Mouse (Mus musculus) thymus, postnatal 25 days (tissue): ENCODE measurements around the gene Spire2.
A peak's percentile ranks its signal among the peaks of the same experiment; 100 is the strongest.

Source experiments
- DNase-seq: peaks from one replicate; pipeline ENCODE4 v3.0.0; 2022

Gene Spire2

DNA sequence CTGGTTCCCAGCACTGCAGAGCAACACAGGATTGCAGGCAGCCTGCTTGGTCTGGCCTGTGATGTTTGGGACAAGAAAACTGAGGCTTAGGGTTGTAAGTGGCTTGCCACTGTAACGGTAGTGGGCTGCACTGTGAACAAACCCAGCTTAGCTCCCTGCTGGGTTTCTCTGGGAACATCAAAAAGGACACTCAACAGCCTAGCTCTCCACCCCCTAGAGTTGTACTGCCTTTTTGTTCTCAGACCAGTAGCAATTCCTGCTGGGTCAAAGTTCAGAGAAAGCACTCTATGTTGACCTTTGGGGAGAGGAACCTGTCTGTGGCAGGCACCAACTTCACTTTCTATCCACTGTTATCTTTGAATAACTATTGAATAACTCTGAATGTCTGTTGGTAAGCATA lies 2.0 kb downstream of the Spire2 start:
- DNase-seq: no peak

DNA sequence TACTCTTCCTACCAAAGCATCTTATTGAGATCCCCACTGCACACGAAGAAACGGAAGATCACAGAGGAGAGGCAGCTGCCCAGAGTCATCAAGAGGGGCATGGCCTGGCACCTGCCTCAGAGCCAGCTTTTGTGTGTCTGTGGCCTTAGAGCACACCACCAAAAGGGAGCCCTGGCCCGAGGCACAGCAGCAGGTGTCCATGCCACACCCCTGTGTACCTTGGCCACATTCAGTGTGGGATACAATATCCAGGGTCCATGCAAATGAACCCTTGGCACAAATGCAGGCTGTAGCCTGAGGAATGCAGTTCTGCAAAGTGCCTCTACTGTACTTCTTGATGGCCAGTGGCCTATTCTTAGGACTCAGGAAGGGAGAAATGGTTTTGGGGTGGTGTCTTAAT lies 5.0 kb downstream of the Spire2 start:
- no peak for DNase-seq

DNA sequence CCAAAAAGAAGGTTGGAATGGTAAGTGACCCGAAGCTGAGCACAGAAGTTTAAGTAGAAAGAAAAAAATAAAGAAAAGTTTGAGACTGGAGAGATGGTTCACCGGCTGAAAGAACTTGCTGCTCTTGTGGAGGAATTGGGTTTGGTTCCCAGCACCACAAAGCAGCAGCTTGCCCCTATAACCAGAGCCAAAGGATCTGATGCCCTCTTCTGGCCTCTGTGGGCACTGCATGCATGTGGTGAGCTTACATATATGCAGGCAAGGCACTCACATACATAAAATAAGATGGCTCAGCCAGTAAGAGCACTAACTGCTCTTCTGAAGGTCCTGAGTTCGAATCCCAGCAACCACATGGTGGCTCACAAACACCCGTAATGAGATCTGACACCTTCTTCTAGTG lies 7.6 kb downstream of the Spire2 start:
- DNase-seq: no peak

DNA sequence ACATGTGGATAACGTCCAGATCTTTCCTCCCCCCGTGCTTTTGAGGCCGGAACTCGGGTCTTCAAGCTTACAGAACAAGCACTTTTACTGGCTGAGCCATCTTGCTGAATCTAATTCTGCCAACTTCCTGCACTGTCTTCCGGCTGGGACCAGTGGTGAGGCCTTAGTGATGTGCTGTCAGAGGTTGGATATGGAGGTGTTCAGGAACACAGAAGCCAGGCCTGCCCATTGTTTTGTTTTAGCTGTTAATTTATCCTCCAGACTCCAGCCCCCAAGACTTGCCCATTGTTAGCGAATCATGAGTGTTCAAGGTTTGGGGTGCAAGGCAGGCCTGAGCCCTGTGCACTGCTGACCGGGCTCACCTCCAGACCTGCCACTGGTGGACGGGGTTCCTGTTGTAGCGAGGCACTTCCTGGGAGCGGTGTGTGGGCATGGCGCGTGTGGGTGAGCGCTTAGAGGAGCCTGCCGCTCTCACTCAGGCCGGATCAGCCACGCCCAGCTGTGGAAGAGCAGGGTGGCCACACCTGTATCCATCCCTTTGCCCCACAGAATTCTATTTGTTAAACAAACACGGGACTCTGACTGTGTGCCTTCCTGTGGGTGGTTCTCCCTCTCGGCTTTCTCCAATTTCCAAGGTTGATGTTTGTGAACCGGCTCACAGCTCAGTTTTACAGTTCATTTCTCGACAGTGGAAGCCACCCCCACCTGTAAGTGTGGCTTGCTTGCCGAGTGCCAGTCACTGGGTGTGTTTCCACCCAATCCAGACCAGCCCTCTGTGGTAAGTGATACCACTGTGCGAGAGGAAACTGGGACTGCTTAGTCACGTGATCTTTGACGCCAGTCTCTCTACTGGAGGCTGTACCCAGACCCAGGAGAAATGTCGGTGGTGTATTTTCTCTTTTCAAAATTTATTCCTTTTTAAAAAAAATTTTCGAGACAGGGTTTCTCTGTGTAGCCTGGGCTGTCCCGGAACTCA lies 8.8 kb downstream of the Spire2 start:
- DNase-seq: no peak

DNA sequence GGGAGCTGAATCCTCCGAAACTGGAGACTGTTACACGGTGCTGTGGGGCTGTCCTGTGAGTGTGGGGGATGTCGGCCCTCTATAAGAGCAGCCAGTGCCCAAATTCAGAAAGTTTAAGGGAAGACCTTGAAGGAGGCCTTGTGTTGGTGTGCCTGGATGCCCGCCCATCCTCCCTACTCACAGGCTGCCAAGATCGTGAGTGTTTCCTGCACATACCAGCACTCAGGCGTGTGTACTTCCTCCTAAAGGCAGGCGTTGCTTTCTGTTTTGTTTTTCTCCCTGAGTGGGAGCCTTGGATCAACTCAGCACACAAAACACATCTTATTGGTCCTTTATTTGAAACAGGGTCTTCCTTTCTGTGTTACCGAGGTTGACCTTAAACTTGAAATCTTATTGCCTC lies 9.7 kb downstream of the Spire2 start:
- no peak for DNase-seq

DNA sequence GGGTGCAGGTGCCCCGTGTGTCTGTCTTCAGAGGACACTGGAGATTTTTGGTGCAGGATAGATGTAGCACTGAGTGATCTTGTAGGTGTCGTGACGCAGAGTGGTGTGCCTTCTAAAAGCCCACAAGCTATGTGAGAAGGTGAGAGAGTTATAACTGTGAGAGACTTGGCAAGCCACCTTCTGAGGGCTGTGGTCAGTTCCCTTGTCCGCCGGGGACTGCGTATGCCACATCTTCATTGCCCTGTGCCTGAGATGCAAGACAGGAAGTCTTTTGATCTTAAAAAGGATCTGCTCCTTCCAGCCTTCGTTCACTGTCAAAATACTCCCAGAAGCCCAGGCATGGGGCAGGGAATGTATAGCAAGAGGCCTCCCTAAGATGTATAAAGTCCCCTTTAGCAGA lies 10.4 kb downstream of the Spire2 start:
- DNase-seq: no peak

DNA sequence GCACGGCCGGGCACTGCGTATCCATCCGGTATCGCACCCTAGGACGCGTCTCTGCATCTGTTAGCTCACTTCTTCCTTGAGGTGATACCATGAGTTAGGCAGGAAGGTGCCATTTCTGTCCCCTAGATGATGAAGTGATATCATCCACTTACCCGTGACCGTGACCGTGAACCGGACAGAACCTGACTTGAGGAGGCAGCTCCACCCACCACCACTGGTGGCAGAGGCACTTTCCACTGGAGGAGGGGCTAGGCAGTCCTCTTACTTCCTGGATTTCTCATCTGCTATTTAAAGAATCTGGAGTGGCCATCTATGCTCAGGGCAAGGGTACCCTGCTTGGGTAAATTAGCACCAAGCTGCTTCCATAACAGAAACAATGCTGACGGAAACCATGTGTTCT lies 10.9 kb downstream of the Spire2 start:
- no peak for DNase-seq

DNA sequence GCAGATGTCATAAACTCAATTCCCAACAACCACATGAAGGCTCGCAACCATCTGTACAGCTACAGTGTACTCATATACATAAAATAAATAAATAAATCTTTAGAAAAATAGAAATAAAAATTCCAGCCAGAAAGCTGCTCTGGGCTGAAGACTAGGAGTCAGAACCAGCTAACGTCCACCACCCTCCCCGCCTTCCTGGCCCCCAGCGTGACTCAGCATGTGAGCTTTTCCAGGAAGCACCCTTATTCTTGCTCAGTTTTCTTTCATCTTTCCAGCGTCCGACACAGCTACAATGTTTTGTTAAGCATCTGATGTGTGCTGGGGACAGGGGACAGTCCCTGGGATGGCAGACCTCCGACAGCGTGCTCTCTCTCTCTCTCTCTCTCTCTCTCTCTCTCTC lies 12.6 kb downstream of the Spire2 start:
- DNase-seq: no peak

DNA sequence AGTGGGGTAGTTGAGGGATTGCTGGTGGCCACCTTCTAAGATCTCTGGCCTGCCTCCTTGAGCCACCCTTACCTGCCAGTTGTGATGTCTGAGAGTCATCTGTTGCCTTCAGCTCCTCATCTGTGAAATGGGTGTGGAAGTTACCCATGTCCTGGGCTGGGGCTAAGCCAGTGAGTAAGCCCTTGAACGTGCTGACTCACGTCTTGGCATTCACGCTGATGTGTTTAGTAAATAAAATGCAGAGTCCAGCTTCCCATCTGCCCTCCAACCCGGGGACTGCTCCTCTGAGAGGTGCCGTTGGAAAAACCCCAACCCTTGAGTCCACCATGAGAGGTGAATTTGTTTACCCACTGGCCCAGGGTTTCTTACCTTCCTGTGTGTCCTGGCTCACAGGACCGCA lies 13.3 kb downstream of the Spire2 start:
- no peak for DNase-seq

DNA sequence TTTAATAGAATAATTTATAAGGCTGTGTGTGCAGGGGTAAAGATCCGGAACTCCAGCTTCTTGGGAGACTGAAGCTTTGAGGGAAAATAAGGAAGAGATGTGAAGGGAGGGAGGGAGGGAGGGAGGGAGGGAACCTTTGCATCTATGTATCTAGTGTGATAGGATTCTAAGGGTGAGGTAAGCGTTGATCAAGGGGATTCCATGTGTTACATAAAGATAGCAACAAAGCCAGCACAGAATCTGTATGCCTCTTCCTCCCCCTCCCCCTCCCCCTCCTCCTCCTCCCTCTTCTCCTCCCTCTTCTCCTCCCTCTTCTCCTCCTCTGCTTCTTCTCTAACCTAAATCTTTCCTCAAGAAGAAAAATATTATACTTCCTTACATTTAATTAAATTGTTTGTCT lies 14.8 kb downstream of the Spire2 start:
- DNase-seq: no peak

DNA sequence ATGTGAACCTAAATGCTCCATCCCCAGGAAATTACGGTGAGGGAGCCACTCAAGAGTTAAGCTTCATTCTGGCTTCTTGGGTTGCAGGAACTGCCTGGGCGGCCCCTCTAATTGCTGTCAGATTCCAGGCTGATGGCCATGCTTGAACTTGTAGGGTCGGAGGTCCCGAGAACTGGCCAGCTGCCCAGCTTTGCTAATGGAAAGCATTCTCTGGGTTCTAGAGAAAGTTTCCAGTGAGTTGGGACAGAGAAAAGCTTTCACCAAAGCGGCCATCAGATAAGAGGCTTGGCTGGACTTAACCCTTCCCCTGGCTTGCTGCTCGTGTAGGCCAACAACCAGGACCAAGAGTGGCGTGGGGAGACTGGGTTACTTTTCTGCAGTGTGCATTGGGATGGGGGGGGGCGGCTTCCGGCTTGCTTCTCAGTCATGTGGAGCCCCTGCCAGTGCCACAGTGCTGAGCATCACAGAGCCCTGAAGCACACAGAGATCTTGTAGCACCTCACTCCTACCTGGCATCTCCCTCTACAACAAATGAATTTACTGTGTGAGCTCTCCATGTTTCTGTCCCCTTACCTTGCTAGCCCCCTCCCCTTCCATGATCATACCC lies 15.8 kb downstream of the Spire2 start:
- no peak for DNase-seq

DNA sequence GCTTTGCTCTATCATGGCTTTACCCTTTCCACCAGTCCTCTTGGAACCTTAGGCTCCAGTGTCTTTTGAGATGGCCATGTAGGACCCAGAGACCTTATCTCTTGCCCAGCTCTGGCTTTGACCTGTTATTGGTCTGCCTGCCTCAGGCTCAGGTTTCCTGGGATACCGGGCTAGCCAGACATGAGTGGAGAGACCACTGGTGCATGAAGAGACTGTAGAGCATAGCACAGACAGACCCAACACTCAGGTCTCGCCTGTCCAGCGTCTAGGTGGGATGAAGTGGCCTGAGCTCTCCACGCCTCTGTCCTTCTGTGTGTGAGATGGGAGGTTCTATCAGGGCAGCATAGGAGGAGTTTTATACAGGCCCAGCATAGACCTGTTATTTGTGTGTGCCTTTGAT lies 16.6 kb downstream of the Spire2 start:
- no peak for DNase-seq

DNA sequence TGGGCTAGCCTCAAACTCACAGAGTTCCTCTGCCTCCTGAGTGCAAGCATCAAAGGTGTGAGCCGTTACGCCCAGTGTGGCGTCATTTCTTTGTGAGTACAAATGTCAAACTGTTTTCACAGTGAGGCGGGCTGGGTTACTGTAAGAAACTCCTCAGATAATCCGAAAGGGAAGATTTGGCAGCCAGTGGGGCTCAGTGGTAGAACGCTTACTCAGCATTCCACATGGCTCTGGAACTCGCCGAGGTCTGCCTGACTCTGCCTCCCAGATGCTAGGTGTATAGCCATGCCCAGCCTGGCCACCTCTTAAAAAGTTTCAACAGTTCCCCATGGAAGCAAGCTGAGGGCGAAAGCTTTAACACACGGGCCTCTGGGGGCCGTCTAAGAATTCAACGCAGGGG lies 19.6 kb downstream of the Spire2 start:
- no peak for DNase-seq

DNA sequence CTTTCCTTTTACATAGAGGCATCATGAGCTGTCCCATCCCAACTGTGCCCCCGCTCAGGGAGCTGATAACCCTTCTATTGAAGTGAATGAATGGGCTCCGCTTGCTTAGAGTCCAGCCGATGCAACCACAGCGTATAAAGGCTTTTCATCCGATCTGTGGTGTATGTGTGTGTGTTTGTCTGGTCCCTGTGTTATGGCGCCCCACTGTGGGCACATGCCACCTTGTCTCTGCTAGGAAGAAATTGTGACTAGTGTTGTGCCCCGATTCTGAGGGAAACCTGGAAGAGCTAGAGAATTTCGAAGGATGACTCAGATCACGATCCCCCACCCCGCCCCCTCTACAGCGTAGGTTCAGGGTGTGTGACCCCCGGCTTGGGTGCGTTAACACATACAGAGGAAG lies 20.3 kb downstream of the Spire2 start:
- DNase-seq: no peak

DNA sequence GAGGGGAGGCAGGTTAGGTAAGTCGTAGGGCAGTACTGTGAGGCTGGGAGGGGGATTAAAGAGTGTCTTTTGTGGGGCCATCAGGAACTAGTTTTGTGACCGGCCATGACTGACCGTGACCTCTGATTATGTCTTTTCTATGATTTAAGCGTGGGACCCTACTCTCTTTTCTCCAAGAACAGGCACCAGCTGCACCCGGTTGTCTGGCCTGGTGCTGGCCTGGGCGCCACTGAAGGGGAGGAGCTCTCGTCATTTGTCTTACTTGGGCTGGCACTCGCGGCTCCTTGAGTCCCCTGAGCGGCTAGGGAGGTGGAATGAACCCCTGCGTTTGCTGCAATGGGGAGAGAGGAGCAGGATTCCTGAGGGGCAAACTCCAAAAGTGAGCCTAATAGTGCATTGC lies 20.7 kb downstream of the Spire2 start:
- no peak for DNase-seq

DNA sequence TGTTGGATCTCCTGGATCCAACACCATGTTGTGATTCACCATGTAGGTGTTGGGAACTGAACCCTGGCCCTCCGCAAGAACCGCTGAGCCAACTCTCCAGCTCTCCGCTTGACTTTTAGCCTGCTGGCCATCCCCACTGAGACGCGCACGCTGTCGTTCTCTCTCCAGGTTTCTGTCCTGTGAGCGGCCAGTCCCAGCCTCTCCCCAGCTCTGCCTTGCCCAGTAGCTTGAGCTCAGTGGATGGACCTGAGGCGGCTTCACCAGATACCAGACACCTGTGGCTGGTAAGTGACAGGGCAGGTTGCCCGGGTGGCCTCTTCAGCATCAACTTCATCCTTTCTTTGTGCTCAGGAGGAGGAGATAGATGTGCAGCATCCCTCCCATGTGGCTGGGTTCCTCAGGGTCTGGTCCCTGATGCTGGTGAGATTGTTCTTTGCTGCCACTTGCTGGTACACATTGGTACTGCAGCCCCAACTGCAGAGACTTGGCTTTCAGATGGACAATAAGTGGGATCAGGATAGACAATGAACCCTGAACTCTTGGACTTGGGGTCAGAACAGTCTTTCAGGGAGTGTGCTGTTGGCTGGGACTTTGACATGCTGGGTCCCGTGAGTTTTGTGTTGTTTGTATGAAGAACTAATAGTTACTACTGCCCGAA lies 28.7 kb downstream of the Spire2 start:
- peak; percentile 75 for DNase-seq

DNA sequence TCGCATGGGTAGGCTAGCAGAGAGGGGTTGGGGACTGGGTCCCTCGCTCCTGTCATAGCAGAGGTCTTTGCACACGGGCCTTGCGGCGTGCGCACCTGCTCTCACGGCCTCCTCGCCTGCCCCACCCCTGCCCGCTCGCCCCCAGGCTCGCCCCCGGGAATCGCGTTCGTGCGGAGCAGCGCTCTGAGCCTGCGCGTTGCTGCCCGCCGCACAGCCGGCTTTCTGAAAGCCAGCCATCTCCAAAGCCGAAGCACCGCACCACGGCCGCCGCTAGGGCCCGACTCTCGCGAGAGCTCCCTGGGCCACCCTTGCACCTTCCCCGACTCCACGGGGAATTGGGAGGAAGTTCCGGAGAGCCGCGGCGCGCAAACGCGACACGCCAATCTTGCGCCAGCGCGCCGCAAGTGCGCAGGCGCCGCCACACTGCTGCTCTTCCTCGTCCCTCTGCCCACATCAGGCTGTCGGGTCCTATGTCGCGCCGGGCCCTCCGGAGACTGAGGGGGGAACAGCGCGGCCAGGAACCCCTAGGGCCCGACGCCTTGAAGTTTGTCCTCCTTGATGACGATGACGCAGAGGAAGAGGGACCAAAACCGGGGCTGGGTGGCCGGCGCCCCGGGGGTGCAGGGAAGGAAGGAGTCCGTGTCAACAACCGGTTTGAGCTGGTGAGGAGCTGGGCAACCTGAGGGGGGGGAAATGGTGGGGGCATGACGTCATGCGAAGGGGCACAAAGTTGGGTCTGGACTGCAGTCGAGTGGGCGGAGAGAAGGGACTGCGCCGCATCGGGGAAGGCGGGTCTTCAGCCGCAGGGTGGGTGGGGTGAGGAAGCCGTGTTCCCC lies 41.1 kb downstream of the Spire2 start, which contains the start of gene Tcf25:
Gene Tcf25 (plus strand): TSS at position 351 of the 836 bp plus-strand sequence.
- DNase-seq: peak; percentile 95

DNA sequence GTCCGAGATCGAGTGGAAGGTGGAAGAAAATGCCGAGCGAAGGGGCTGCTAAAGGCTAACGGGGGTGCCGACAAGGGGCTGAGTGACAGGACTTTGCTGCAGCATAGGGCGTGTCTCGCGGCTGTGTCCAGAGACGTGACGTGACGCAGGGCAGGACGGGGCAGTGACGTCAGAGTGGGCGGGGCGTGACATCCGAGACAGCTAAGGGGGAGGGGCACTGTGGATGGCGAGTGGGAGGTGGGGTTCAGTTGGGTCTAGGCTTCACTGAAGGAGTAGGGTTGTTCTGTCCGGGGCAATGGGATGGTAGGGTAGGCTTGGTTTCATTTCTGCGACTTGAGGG lies 41.7 kb downstream of the Spire2 start:
- DNase-seq: peak; percentile 95

DNA sequence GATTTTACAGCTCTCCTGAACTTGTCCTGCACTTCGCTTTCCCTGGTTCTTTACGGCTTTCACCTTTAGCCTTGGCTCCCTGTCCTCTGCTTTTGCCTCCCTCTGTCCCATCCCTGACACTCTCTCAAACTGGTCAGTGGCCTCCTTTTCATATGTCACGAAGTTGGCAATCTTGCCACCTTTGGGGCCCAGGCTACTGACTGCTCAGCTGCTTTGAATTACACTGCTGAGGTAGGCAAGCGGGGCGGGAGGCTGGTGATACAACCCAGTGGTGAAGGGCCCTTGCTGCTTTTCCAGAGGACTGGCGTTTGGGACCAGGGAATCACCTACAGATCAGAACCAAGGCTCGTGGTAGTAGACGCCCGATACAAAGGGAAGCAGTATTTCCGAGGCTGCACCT lies 43.2 kb downstream of the Spire2 start:
- no peak for DNase-seq

DNA sequence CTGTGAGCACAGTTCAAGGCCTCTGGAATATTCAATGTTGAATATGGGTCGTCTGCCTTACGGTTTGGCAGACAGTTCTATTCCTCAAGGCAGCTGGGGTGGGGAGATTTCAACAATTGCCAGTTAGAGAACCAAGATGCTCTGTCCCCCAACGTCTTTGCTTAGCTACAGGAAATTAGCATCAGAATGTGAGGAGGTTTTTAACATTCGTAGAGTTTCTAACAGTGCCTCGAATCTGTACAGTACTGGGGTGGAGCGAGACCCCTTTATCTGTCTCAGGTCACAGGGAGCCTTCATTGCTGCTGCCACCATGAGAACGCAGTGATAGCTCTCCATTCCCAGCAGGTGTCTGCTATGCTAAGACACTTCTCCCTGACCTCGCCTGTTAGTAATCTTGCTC lies 43.6 kb downstream of the Spire2 start:
- no peak for DNase-seq

DNA sequence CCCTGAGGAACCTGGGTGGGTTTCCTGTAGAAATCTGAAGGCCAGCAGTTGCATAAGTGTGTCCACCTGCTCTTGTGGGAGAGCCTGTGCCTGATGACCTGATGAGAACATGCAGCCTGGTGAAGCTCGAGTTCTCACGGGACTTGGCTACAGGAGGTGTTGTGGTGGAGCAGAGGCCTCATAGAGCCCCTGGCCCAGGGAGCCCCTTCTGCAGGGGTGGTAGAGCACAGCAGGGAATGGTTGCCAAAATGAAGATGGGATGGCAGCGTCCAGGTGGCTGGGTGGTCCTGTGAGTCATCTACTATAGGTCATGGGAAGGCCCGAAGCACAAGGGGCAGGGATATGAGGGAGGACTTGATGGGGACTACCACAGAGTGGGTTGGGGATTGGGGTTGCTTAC lies 49.2 kb downstream of the Spire2 start:
- no peak for DNase-seq

DNA sequence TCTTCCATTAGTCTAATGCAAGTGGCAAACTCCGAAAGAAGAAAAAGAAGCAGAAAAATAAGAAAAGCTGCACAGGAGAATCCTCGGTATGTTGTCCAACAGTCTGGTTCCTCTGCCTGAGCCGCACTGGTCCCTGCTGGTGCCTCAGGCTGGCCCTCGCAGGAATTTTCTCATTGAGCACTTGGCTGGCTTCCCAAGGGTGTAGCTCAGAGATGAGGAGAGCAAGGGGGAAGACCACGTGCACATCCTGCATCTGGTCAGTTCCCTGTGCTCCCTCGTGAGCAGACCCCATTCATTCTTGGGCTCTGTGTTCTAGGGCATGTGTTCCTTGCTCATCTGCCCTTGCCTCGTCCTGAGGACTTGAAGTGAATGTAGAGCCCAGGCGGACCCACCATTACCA lies 50.0 kb downstream of the Spire2 start:
- no peak for DNase-seq

DNA sequence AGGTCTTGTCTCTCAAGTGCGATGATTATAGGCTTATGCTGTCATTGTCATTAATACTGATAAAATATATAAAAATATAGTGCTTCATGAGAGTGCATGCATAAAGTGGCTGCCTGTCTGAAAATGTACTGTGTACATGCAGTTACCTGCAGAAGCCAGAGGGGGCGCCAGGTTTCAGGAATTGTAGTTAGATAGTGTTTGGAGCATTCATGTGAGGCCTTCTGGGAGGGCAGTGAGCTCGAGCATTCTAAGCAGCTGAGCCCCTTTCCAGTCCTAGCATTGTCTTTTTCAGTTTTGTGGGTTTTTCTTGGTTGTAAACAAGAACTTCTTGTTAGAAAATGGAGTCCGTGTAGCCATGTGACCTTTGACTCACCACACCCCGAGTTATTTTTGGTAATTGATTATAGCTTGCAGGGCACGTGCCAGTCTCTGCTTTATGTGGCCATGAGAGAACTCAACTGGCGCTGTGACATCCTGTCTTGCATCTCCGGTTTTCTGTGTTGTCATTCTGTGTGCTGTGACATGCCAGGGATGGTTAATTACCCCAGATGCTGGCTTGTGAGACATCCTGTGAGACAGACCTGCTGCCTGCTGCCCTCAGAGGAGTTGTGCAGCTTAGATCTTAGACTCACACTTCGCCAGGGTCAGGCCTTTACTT lies 52.5 kb downstream of the Spire2 start:
- DNase-seq: peak; percentile 54
